10 mouse cellular contexts compared by ENCODE assay signal in the genomic region with DNA sequence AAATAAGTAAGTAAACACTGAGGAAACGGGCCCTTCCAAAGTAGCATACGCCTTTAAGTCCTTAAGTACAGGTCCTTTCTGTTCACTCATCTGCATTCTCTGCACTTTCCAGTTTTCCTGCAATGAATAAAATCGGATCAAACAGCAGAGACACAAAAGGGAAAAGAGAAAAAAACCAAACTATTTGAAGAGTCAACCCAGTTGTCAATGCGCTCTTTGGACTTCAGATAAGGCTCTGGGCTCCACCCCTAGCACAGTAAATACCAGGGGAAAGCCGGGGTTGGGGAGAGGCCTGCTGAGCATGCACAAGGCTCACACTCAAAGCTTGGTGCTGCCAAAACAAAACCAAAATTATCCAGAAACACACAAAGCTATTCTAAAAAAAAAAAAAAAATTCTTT. TPM values are rescaled to one million over a fixed set of nuclear protein-coding genes. Genes with fewer than 3 reads are reported as not detected.
DNase-seq lines count a peak whose midpoint lies in the region; ATAC-seq and TF ChIP-seq lines count a peak whose summit lies in the region.
"Had no signal": no experiment of that assay in that cellular context is flagged by ENCODE, and none has a peak within 500 bp of the region (broad histone marks: within the 10 kb centered on the region; RNA-seq: fewer than 3 reads in every experiment).

No protein-coding gene starts in this region.

- H3K9me3 ChIP-seq in heart, embryonic 13.5 days: no peaks in the 10 kb centered on the region
- H3K9me3 ChIP-seq in forebrain, embryonic 16.5 days (ENCODE audit: control insufficient read depth, low read length): no peaks in the 10 kb centered on the region
- H3K9me3 ChIP-seq in limb, embryonic 15.5 days: no peaks in the 10 kb centered on the region

- H3K36me3 ChIP-seq in heart, embryonic 13.5 days: peaks cover 27% of the 10 kb centered on the region
- no peaks in the 10 kb centered on the region for H3K36me3 ChIP-seq in forebrain, embryonic 16.5 days (ENCODE audit: control insufficient read depth, insufficient read depth)
- peaks cover 13% of the 10 kb centered on the region for H3K36me3 ChIP-seq in limb, embryonic 15.5 days
- H3K36me3 ChIP-seq in small intestine, adult 2 months (ENCODE audit: control insufficient read depth, insufficient read depth, low read length): peaks cover 3% of the 10 kb centered on the region; the same call in 1 of the 2 replicates

- H3K4me1 ChIP-seq in heart, embryonic 13.5 days: peaks cover 38% of the 10 kb centered on the region
- H3K4me1 ChIP-seq in forebrain, embryonic 16.5 days (replicated peaks; ENCODE audit: control insufficient read depth, insufficient read depth, low read length): peaks cover 16% of the 10 kb centered on the region
- H3K4me1 ChIP-seq in limb, embryonic 15.5 days: peaks cover 6% of the 10 kb centered on the region
- H3K4me1 ChIP-seq in small intestine, adult 2 months (ENCODE audit: control insufficient read depth, insufficient read depth, insufficient read length, low read length): peaks cover 12% of the 10 kb centered on the region

- peak overlapping the region; percentile 96 for H3K27ac ChIP-seq in heart, embryonic 13.5 days (replicated peaks)
- H3K27ac ChIP-seq in forebrain, embryonic 16.5 days (ENCODE audit: low read length): peak overlapping the region; percentile 91
- H3K27ac ChIP-seq in limb, embryonic 15.5 days: peak overlapping the region; percentile 77
- H3K27ac ChIP-seq in small intestine, adult 2 months (ENCODE audit: insufficient read depth, low read depth, low read length): peak overlapping the region; percentile 13

- no peak for DNase-seq in heart, adult 9 months (ENCODE audit: low spot score in 2 of 2)
- DNase-seq in left cerebral cortex, adult 8-10 months (ENCODE audit: low spot score in 2 of 2): no peak
- no peak for DNase-seq in layer of hippocampus, adult 9-10 months (ENCODE audit: low spot score)
- DNase-seq: thymus, postnatal 4 days had no signal

- ATAC-seq in heart, embryonic 13.5 days (ENCODE audit: extremely low read depth, insufficient number of reproducible peaks, low FRiP score, low TSS enrichment): no peak
- no peak for ATAC-seq in forebrain, embryonic 16.5 days
- ATAC-seq in limb, embryonic 15.5 days (ENCODE audit: insufficient number of reproducible peaks, low FRiP score, low TSS enrichment, low read depth): no peak
- no peak for ATAC-seq in CD4-positive, CD25-positive, alpha-beta regulatory T cell, adult 4 months

- no peak overlapping the region for H3K4me3 ChIP-seq in heart, embryonic 13.5 days
- H3K4me3 ChIP-seq in forebrain, embryonic 16.5 days (replicated peaks; ENCODE audit: low read length): no peak overlapping the region
- no peak overlapping the region for H3K4me3 ChIP-seq in limb, embryonic 15.5 days
- H3K4me3 ChIP-seq in small intestine, adult 2 months (ENCODE audit: low read depth, low read length): no peak overlapping the region

- H3K9ac ChIP-seq in heart, embryonic 13.5 days: peak overlapping the region; percentile 63
- no peak overlapping the region for H3K9ac ChIP-seq in forebrain, embryonic 16.5 days (replicated peaks; ENCODE audit: low read depth, low read length)
- no peak overlapping the region for H3K9ac ChIP-seq in limb, embryonic 15.5 days

- WGBS in heart, embryonic 13.5 days: 44% methylated on average over 5 of the region's 5 CpGs
- 38% methylated on average over 5 of the region's 5 CpGs for WGBS in forebrain, embryonic 16.5 days
- 66% methylated on average over 5 of the region's 5 CpGs for WGBS in limb, embryonic 15.5 days
- 34% methylated on average over 5 of the region's 5 CpGs for WGBS in small intestine, adult 2 months

- no peaks in the 10 kb centered on the region for H3K27me3 ChIP-seq in heart, embryonic 13.5 days (replicated peaks)
- no peaks in the 10 kb centered on the region for H3K27me3 ChIP-seq in forebrain, embryonic 16.5 days (replicated peaks; ENCODE audit: control insufficient read depth, insufficient read depth, low read length)
- no peaks in the 10 kb centered on the region for H3K27me3 ChIP-seq in limb, embryonic 15.5 days
- H3K27me3 ChIP-seq in small intestine, adult 2 months (ENCODE audit: control insufficient read depth, insufficient read depth, low read length): no peaks in the 10 kb centered on the region

- peak overlapping the region; percentile 28 for H3K4me2 ChIP-seq in heart, embryonic 13.5 days
- H3K4me2 ChIP-seq in forebrain, embryonic 16.5 days (ENCODE audit: low read length): no peak overlapping the region
- no peak overlapping the region for H3K4me2 ChIP-seq in limb, embryonic 15.5 days

- TF ChIP-seq POLR2A in small intestine, adult 2 months (IDR thresholded peaks at IDR 0.05; ENCODE audit: low read depth, low read length): no peak; the same call in 1 of the 2 replicates

- no peak for TF ChIP-seq CTCF in small intestine, adult 2 months (IDR thresholded peaks at IDR 0.05; ENCODE audit: extremely low read depth, insufficient read length, insufficient replicate concordance, low read depth, low read length)

RNA-seq across cellular contexts. Expression of a gene that starts 18.1 kb away (rescaled TPM):
- 23.0 and 23.1 TPM in 2 replicates for polyA plus RNA-seq in heart, embryonic 13.5 days (2015; fragmentation: Nextera tagmentation; extraction: Ambion mirVana)
- 10.1 and 12.3 TPM in 2 replicates for polyA plus RNA-seq in forebrain, embryonic 16.5 days (2015; fragmentation: Nextera tagmentation; extraction: Ambion mirVana)
- 20.9 and 24.6 TPM in 2 replicates for polyA plus RNA-seq in limb, embryonic 15.5 days (2015; fragmentation: Nextera tagmentation; extraction: Ambion mirVana)
- polyA plus RNA-seq in small intestine, adult 2 months (2012; rRNA removed): 9.4 and 14.8 TPM in 2 replicates
- total RNA-seq in left cerebral cortex, adult 8-10 months (2022): 10 to 100 TPM in 1 of 4 experiments, 1 to 10 TPM in 3; 8.2 to 10.3 (median 9.5) TPM
- 10 to 100 TPM; 22.0 to 29.5 TPM for polyA plus RNA-seq in CD4-positive, CD25-positive, alpha-beta regulatory T cell, adult 4 months (2017; shearing (Covaris generic))

RNA-seq across cellular contexts. Expression of a gene that starts 40.2 kb away (rescaled TPM):
- polyA plus RNA-seq in heart, embryonic 13.5 days (2015; fragmentation: Nextera tagmentation; extraction: Ambion mirVana): 0.19 and 0.29 TPM in 2 replicates
- 3.0 and 3.3 TPM in 2 replicates for polyA plus RNA-seq in forebrain, embryonic 16.5 days (2015; fragmentation: Nextera tagmentation; extraction: Ambion mirVana)
- 0.27 and 0.38 TPM in 2 replicates for polyA plus RNA-seq in limb, embryonic 15.5 days (2015; fragmentation: Nextera tagmentation; extraction: Ambion mirVana)
- 0.29 and 0.49 TPM in 2 replicates for polyA plus RNA-seq in small intestine, adult 2 months (2012; rRNA removed)
- 1 to 10 TPM in 1 of 4 experiments, under 1 TPM in 3; 0.48 to 1.1 (median 0.79) TPM for total RNA-seq in left cerebral cortex, adult 8-10 months (2022)
- 10 to 100 TPM; 20.0 to 20.3 TPM for polyA plus RNA-seq in CD4-positive, CD25-positive, alpha-beta regulatory T cell, adult 4 months (2017; shearing (Covaris generic))
- total RNA-seq: heart, postnatal 10 days had no signal

RNA-seq across cellular contexts. Expression of a gene that starts 52.3 kb away (rescaled TPM):
- polyA plus RNA-seq in heart, embryonic 13.5 days (2015; fragmentation: Nextera tagmentation; extraction: Ambion mirVana): 82.4 and 91.0 TPM in 2 replicates
- polyA plus RNA-seq in forebrain, embryonic 16.5 days (2015; fragmentation: Nextera tagmentation; extraction: Ambion mirVana): 209 and 217 TPM in 2 replicates
- polyA plus RNA-seq in limb, embryonic 15.5 days (2015; fragmentation: Nextera tagmentation; extraction: Ambion mirVana): 95.4 and 106 TPM in 2 replicates
- 28.5 and 44.3 TPM in 2 replicates for polyA plus RNA-seq in small intestine, adult 2 months (2012; rRNA removed)
- 100 to 1,000 TPM; 362 to 393 (median 380) TPM for total RNA-seq in left cerebral cortex, adult 8-10 months (2022)
- polyA plus RNA-seq in CD4-positive, CD25-positive, alpha-beta regulatory T cell, adult 4 months (2017; shearing (Covaris generic)): 10 to 100 TPM in 1 of 2 experiments, 1 to 10 TPM in 1; 8.8 to 15.4 TPM

RNA-seq across cellular contexts. Expression of a gene that starts 53.2 kb away (rescaled TPM):
- polyA plus RNA-seq in heart, embryonic 13.5 days (2015; fragmentation: Nextera tagmentation; extraction: Ambion mirVana): 76.8 and 83.0 TPM in 2 replicates
- polyA plus RNA-seq in forebrain, embryonic 16.5 days (2015; fragmentation: Nextera tagmentation; extraction: Ambion mirVana): 70.1 and 73.5 TPM in 2 replicates
- 72.9 and 73.5 TPM in 2 replicates for polyA plus RNA-seq in limb, embryonic 15.5 days (2015; fragmentation: Nextera tagmentation; extraction: Ambion mirVana)
- polyA plus RNA-seq in small intestine, adult 2 months (2012; rRNA removed): 7.8 and 8.0 TPM in 2 replicates
- total RNA-seq in left cerebral cortex, adult 8-10 months (2022): 10 to 100 TPM; 70.6 to 83.2 (median 77.7) TPM
- polyA plus RNA-seq in CD4-positive, CD25-positive, alpha-beta regulatory T cell, adult 4 months (2017; shearing (Covaris generic)): 10 to 100 TPM; 74.2 to 77.0 TPM

Comparison
In these comparisons a context has a peak if more than half of its experiments do, and no peak if none do; other contexts are left out.
1. H3K27ac ChIP-seq: peak in every context shown above with its lines; median percentile 96 in heart, embryonic 13.5 days; 91 in forebrain, embryonic 16.5 days; 77 in limb, embryonic 15.5 days; 13 in small intestine, adult 2 months.